Mouse (Mus musculus) erythroblast, embryonic 14.5 days (primary cell): ENCODE data around the gene Idh1.

ENCODE experiments used
- GATA1 ChIP-seq: IDR thresholded peaks from 2 replicates; pipeline ENCODE4 v1.6.1; 2012; ENCODE audit warnings: low read length, inconsistent platforms, mixed read lengths
- TAL1 ChIP-seq: IDR thresholded peaks from 3 replicates; pipeline ENCODE4 v1.6.1; 2012; ENCODE audit warnings: low read length, inconsistent platforms, mixed read lengths

GRCm38 (mm10) chr1:65204299-65204698 lies 18.0 kb upstream of the Idh1 start:
- TF ChIP-seq GATA1 = no peak
- TF ChIP-seq TAL1 = no peak
